Mouse (Mus musculus): ENCODE measurements around the gene Myo1c.

DNA sequence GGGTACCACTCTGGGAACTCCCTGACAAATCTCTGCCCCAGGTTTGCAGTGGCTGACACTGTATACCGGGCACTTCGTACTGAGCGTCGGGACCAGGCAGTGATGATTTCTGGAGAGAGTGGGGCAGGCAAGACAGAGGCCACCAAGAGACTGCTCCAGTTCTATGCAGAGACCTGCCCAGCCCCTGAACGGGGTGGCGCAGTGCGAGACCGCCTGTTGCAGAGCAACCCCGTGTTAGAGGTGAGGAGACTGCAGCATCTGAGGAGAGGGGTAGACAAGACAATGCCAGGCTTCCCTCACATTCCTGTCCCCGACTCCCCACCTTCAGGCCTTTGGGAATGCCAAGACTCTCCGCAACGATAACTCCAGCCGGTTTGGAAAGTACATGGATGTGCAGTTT lies 8.0 kb downstream of the Myo1c start:
- no peak for TF ChIP-seq CTCF (IDR thresholded peaks at IDR 0.05; ENCODE audit: control insufficient read depth, insufficient read depth, insufficient read length)
- TF ChIP-seq FOSL1 (IDR thresholded peaks at IDR 0.05; ENCODE audit: insufficient read depth, low read length, poor library complexity, severe bottlenecking), result no peak
- TF ChIP-seq MAX (IDR thresholded peaks at IDR 0.05), result no peak

All from C2C12 (cell line).